Mouse (Mus musculus): ENCODE measurements around the gene Rims4. TPM values are rescaled to one million over a fixed set of nuclear protein-coding genes. Genes with fewer than 3 reads are reported as not detected.
A peak's percentile ranks its signal among the peaks of the same experiment; 100 is the strongest.

Gene Rims4
- polyA plus RNA-seq, 1 experiment from 2014 or later: 0.15 TPM

DNA sequence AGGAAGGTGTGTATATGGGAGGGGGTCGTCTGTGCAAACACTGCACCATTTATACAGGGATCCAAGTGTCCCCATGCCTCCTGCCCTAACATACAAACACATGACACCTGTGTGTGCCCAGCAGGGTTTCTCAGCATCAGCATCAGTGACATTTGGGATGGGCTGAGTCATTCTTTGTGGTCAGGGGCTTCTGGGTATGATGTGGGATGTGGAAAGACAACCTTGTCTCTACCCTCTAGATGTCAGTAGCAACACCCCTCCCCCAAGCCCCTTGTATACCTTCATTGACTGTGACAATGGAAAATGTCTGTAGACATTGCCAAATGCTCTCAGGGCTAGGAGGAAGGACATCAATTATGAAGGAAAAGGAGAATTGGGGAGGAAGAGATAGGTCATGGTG is 87.3 kb downstream of the Rims4 start:
- WGBS: 57% methylated on average over 1 of the region's 1 CpGs
- Histone ChIP-seq H3K4me2 (ENCODE audit: low read length) (no peak overlapping the region), H3K27me3 (ENCODE audit: control insufficient read depth, insufficient read depth, low read length) (peaks cover 11% of the 10 kb centered on the region; the same call in 1 of the 2 replicates)

DNA sequence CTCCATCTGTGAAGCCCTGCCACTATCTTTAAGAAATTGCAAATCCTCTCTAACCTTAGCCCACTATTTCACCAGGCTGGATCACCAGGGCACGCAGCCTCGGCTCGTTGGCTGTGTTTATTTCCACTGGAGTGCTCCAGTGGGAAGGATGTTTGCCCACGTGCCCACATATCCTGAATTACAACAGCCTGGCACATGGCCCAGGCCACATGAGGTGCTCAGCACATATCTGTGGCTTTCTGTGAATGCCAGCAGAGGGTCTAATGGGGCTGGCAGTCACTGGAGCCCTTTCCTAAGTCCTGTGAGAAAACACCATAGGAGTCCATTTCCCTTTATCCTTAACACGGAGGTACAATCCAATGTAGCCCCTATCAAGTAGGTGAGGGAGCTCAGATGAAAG is 92.0 kb downstream of the Rims4 start:
- H3K4me2 ChIP-seq (ENCODE audit: low read length): no peak overlapping the region
- H3K9me3 ChIP-seq (ENCODE audit: control insufficient read depth, low read length): no peaks in the 10 kb centered on the region
- no peak overlapping the region for H3K4me3 ChIP-seq (ENCODE audit: control insufficient read depth in 1 of 2, insufficient read depth in 1 of 2, low read depth in 1 of 2, low read length in 2 of 2)
- WGBS: 69% methylated on average over 5 of the region's 5 CpGs
- H3K36me3 ChIP-seq (ENCODE audit: control insufficient read depth, insufficient read depth, low read length): no peaks in the 10 kb centered on the region
- H3K27me3 ChIP-seq (ENCODE audit: control insufficient read depth, insufficient read depth, low read length): peaks cover 17% of the 10 kb centered on the region; the same call in 1 of the 2 replicates
- ATAC-seq (ENCODE audit: insufficient number of reproducible peaks, insufficient read depth, low FRiP score, low read depth): no peak
- peaks cover 0 to 2% of the 10 kb centered on the region in 2 experiments; a peak in 1 of 4 replicates for H3K4me1 ChIP-seq (ENCODE audit: control insufficient read depth in 2 of 2, insufficient read depth in 2 of 2, low read length in 2 of 2)
- no peak overlapping the region for H3K27ac ChIP-seq (replicated peaks in 1 of 2; ENCODE audit: control insufficient read depth in 1 of 2, insufficient read depth in 1 of 2, low read depth in 2 of 2, low read length in 2 of 2)
- no peak overlapping the region for H3K9ac ChIP-seq (ENCODE audit: low read length)

More for the DNA sequence above, 87.3 kb downstream of the Rims4 start:
- no peaks in the 10 kb centered on the region for H3K9me3 ChIP-seq (ENCODE audit: control insufficient read depth, low read length)
- no peak overlapping the region for H3K4me3 ChIP-seq (ENCODE audit: control insufficient read depth in 1 of 2, insufficient read depth in 1 of 2, low read depth in 1 of 2, low read length in 2 of 2)
- H3K4me1 ChIP-seq (ENCODE audit: control insufficient read depth in 2 of 2, insufficient read depth in 2 of 2, low read length in 2 of 2): no peaks in the 10 kb centered on the region
- no peaks in the 10 kb centered on the region for H3K36me3 ChIP-seq (ENCODE audit: control insufficient read depth, insufficient read depth, low read length)
- H3K27ac ChIP-seq (replicated peaks in 1 of 2; ENCODE audit: control insufficient read depth in 1 of 2, insufficient read depth in 1 of 2, low read depth in 2 of 2, low read length in 2 of 2): no peak overlapping the region
- ATAC-seq (ENCODE audit: insufficient number of reproducible peaks, insufficient read depth, low FRiP score, low read depth): no peak
- no peak overlapping the region for H3K9ac ChIP-seq (ENCODE audit: low read length)

DNA sequence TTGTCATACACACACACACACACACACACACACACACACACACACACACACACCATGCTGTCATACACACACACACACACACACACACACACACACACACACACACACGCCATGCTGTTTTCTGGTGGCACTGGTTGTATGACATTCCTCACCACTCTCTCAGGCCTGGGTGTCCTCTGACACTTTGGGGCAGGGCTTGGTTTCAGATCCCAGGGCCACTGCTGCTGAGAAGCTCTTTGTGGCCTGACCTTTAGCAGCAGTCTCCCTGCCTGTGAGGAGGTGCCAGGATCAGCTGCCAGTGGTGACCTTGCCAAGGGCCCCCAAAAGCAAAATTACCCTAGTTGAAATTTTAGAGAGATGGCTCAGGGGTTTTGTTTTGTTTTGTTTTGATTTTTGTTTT is 92.6 kb downstream of the Rims4 start:
- H3K27me3 ChIP-seq (ENCODE audit: control insufficient read depth, insufficient read depth, low read length): peaks cover 17% of the 10 kb centered on the region; the same call in 1 of the 2 replicates
- no peak for ATAC-seq (ENCODE audit: insufficient number of reproducible peaks, insufficient read depth, low FRiP score, low read depth)
- H3K36me3 ChIP-seq (ENCODE audit: control insufficient read depth, insufficient read depth, low read length): no peaks in the 10 kb centered on the region
- H3K27ac ChIP-seq (replicated peaks in 1 of 2; ENCODE audit: control insufficient read depth in 1 of 2, insufficient read depth in 1 of 2, low read depth in 2 of 2, low read length in 2 of 2): no peak overlapping the region
- no peak overlapping the region for H3K4me2 ChIP-seq (ENCODE audit: low read length)
- H3K9ac ChIP-seq (ENCODE audit: low read length): no peak overlapping the region
- no peak overlapping the region for H3K4me3 ChIP-seq (ENCODE audit: control insufficient read depth in 1 of 2, insufficient read depth in 1 of 2, low read depth in 1 of 2, low read length in 2 of 2)
- WGBS: 100% methylated on average over 1 of the region's 1 CpGs
- H3K4me1 ChIP-seq (ENCODE audit: control insufficient read depth in 2 of 2, insufficient read depth in 2 of 2, low read length in 2 of 2): peaks cover 0 to 2% of the 10 kb centered on the region in 2 experiments; a peak in 1 of 4 replicates
- no peaks in the 10 kb centered on the region for H3K9me3 ChIP-seq (ENCODE audit: control insufficient read depth, low read length)

DNA sequence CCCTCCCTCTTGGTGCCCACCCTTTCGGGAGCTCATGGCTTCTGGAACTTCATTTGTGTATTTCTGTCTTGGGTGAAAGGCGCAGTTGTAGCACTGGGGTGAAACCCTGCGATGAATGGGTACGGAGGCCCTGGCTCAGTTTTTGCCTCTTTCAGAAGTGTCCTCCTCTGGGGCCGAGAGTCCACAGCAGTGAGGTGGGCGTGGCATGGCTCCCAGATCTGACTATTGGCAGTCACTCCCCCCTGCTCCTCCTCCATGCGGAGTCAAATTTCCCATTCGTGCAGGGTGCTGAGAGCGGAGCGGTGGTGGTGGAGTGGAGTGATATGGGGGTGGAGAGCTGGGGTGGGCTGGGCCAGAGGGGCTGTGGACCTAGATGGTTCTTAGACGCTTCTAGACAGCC is 94.7 kb downstream of the Rims4 start:
- ATAC-seq (ENCODE audit: insufficient number of reproducible peaks, insufficient read depth, low FRiP score, low read depth): no peak
- Histone ChIP-seq H3K27me3 (ENCODE audit: control insufficient read depth, insufficient read depth, low read length) (peaks cover 15% of the 10 kb centered on the region; the same call in 1 of the 2 replicates), H3K9me3 (ENCODE audit: control insufficient read depth, low read length) (no peaks in the 10 kb centered on the region), H3K4me1 (ENCODE audit: control insufficient read depth in 2 of 2, insufficient read depth in 2 of 2, low read length in 2 of 2) (peaks cover 2 to 5% of the 10 kb centered on the region in 2 experiments; a peak in 2 of 4 replicates), H3K4me3 (ENCODE audit: control insufficient read depth in 1 of 2, insufficient read depth in 1 of 2, low read depth in 1 of 2, low read length in 2 of 2) (no peak overlapping the region), H3K4me2 (ENCODE audit: low read length) (peak overlapping the region; percentile 36), H3K27ac (replicated peaks in 1 of 2; ENCODE audit: control insufficient read depth in 1 of 2, insufficient read depth in 1 of 2, low read depth in 2 of 2, low read length in 2 of 2) (no peak overlapping the region), H3K36me3 (ENCODE audit: control insufficient read depth, insufficient read depth, low read length) (no peaks in the 10 kb centered on the region), H3K9ac (ENCODE audit: low read length) (peak overlapping the region; percentile 3; the same call in 1 of the 2 replicates)
- WGBS: 21% methylated on average over 11 of the region's 11 CpGs

DNA sequence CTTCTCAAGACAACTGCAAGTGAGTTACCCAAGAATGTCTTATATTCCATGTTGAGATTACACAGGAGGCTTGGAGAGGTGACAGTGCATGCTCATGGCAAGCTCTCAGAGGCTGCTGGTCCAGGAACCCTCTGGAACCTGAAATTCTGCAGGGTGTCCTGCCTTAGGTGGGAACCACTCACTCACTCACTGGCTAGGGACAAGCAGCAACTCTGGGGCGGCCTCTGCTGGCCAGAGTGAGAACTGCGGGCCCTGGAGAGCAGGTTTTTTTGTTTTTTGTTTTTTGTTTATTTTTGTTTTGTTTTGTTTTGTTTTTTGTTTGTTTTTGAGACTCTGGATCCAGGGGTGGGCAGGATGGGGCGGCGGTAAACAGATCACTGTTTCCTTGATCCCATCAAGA is 95.2 kb downstream of the Rims4 start:
- peaks cover 2 to 5% of the 10 kb centered on the region in 2 experiments; a peak in 2 of 4 replicates for H3K4me1 ChIP-seq (ENCODE audit: control insufficient read depth in 2 of 2, insufficient read depth in 2 of 2, low read length in 2 of 2)
- no peak overlapping the region for H3K4me3 ChIP-seq (ENCODE audit: control insufficient read depth in 1 of 2, insufficient read depth in 1 of 2, low read depth in 1 of 2, low read length in 2 of 2)
- H3K36me3 ChIP-seq (ENCODE audit: control insufficient read depth, insufficient read depth, low read length): no peaks in the 10 kb centered on the region
- peak overlapping the region; percentile 3; the same call in 1 of the 2 replicates for H3K9ac ChIP-seq (ENCODE audit: low read length)
- 13% methylated on average over 4 of the region's 4 CpGs for WGBS
- H3K27ac ChIP-seq (replicated peaks in 1 of 2; ENCODE audit: control insufficient read depth in 1 of 2, insufficient read depth in 1 of 2, low read depth in 2 of 2, low read length in 2 of 2): no peak overlapping the region
- no peaks in the 10 kb centered on the region for H3K9me3 ChIP-seq (ENCODE audit: control insufficient read depth, low read length)
- H3K27me3 ChIP-seq (ENCODE audit: control insufficient read depth, insufficient read depth, low read length): peaks cover 10% of the 10 kb centered on the region; the same call in 1 of the 2 replicates
- no peak for ATAC-seq (ENCODE audit: insufficient number of reproducible peaks, insufficient read depth, low FRiP score, low read depth)
- peak overlapping the region; percentile 36 for H3K4me2 ChIP-seq (ENCODE audit: low read length)

- no peak within 1 kb of the TSS for H3K4me2 ChIP-seq (ENCODE audit: low read length)
- no peak for ATAC-seq (ENCODE audit: insufficient number of reproducible peaks, insufficient read depth, low FRiP score, low read depth)
- H3K9me3 ChIP-seq (ENCODE audit: control insufficient read depth, low read length): no peaks in the 10 kb centered on the region
- no peak within 1 kb of the TSS for H3K27ac ChIP-seq (replicated peaks in 1 of 2; ENCODE audit: control insufficient read depth in 1 of 2, insufficient read depth in 1 of 2, low read depth in 2 of 2, low read length in 2 of 2)
- peaks cover 2 to 5% of the 10 kb centered on the region in 2 experiments; a peak in 2 of 4 replicates for H3K4me1 ChIP-seq (ENCODE audit: control insufficient read depth in 2 of 2, insufficient read depth in 2 of 2, low read length in 2 of 2)
- WGBS: 51% methylated on average over 4 of the region's 4 CpGs
- H3K27me3 ChIP-seq (ENCODE audit: control insufficient read depth, insufficient read depth, low read length): peaks cover 7% of the 10 kb centered on the region; the same call in 1 of the 2 replicates
- H3K9ac ChIP-seq (ENCODE audit: low read length): no peak within 1 kb of the TSS
- no peaks in the 10 kb centered on the region for H3K36me3 ChIP-seq (ENCODE audit: control insufficient read depth, insufficient read depth, low read length)
- H3K4me3 ChIP-seq (ENCODE audit: control insufficient read depth in 1 of 2, insufficient read depth in 1 of 2, low read depth in 1 of 2, low read length in 2 of 2): no peak within 1 kb of the TSS
These were observed 97.9 kb downstream of the Rims4 start, which contains the start of gene Ccn5 for GRCm38 (mm10) chr2:163820607-163821006. Gene Ccn5 (plus strand): TSS chr2:163820861.

DNA sequence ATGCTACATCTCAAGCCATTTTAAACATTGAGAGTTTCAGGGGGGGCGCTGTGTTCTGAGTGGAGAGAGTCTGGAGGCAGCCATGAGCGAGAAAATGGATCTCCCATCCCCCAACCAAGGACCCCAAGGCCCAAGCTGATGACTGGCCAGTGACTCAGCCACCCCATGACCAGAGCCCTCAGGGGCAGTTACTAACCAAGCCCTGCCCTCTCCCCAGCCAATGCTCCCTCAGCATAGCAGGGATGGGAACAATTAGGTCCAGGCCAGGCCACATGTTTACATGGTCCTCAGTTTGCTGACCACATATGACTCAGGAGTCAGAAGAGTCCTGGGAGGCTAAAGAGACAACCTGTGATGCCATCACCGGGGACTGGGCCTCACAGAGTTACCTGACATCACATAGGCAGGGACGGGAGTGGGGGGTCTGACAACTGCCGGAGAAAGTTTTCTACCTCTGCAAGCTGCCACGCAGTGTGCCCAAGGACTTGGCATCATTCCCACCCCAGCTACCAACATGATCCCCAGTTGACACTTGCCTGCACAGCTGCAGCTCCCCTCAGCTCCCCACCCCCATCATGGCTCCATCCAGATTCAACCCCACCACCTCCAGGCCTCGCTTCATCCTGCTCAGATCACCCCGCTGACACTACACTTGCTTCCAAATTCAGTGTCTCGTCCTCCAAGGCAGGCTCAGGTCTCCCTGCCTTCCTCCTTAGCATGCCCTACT is 103.6 kb downstream of the Rims4 start:
- Histone ChIP-seq H3K36me3 (ENCODE audit: control insufficient read depth, insufficient read depth, low read length) (no peaks in the 10 kb centered on the region), H3K4me1 (ENCODE audit: control insufficient read depth in 2 of 2, insufficient read depth in 2 of 2, low read length in 2 of 2) (peaks cover 0 to 3% of the 10 kb centered on the region in 2 experiments; a peak in 1 of 4 replicates), H3K9me3 (ENCODE audit: control insufficient read depth, low read length) (no peaks in the 10 kb centered on the region), H3K4me2 (ENCODE audit: low read length) (no peak overlapping the region), H3K27me3 (ENCODE audit: control insufficient read depth, insufficient read depth, low read length) (0 out of 2 replicates have a peak, but pooled peaks cover 2% of the 10 kb centered on the region), H3K9ac (ENCODE audit: low read length) (no peak overlapping the region), H3K27ac (replicated peaks in 1 of 2; ENCODE audit: control insufficient read depth in 1 of 2, insufficient read depth in 1 of 2, low read depth in 2 of 2, low read length in 2 of 2) (no peak overlapping the region), H3K4me3 (ENCODE audit: control insufficient read depth in 1 of 2, insufficient read depth in 1 of 2, low read depth in 1 of 2, low read length in 2 of 2) (no peak overlapping the region)
- WGBS: 81% methylated on average over 9 of the region's 9 CpGs
- ATAC-seq (ENCODE audit: insufficient number of reproducible peaks, insufficient read depth, low FRiP score, low read depth): no peak

Measured in heart, embryonic 14.5 days (tissue).